Mouse (Mus musculus) megakaryocyte progenitor cell, adult 5-6 weeks (primary cell): Measurements from ENCODE around the gene Abcb9. TPM values are rescaled to one million over a fixed set of nuclear protein-coding genes. Genes with fewer than 3 reads are reported as not detected.

ENCODE experiments used
- ATAC-seq: replicated peaks from 2 replicates; pipeline ENCODE4 v1.8.0; 2016; ENCODE audit warnings: mild to moderate bottlenecking, moderate TSS enrichment, inconsistent platforms; ENCODE audit not compliant: poor library complexity
- total RNA-seq, 2 experiments: library from RNA; stranded (forward) in 1 of 2; stranded (reverse) in 1 of 2; fragments of 157-497, 149-512 nt in 1 of 2; fragments of 200-1000 nt in 1 of 2; gene quantifications; 2 replicates each; pipeline versions ENCODE4 v1.2.3 to v1.2.4; 2015 to 2017

The Abcb9 gene
- total RNA-seq, 2 experiments from 2014 or later: 0.25 to 0.35 TPM

- no peak for ATAC-seq
These were observed 61.1 kb downstream of the Abcb9 start for GRCm38 (mm10) chr5:124034471-124034870.

DNA sequence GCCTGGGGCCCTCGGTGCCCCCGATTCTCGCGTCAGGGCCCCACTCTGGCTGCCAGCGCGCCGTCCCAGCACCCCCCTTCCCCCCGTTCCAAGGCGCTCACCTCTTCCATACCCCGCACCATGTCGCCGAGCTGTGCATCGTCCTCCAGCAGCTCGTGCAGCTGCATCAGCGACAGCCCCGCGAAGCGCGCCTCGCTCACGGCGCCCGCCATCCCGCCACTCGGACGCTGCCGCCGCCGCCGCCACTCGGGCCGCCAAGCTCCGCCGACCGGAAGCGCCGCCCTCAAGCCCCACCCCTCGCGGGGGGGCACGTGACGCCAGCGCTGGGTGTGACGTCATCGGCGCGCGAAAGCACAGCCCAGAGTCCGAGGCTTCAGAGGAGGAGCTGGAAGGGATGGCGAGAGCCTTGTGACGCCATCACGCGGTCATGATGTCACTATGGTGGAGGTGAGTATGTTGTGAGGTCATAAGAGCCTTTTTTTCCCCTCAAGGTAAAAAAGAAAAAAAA, 63.5 kb downstream of the Abcb9 start, which contains the start of gene Vps37b:
Vps37b (minus strand) TSS at position 270 of the 508 bp plus-strand sequence.
- peak; percentile 68 for ATAC-seq

DNA sequence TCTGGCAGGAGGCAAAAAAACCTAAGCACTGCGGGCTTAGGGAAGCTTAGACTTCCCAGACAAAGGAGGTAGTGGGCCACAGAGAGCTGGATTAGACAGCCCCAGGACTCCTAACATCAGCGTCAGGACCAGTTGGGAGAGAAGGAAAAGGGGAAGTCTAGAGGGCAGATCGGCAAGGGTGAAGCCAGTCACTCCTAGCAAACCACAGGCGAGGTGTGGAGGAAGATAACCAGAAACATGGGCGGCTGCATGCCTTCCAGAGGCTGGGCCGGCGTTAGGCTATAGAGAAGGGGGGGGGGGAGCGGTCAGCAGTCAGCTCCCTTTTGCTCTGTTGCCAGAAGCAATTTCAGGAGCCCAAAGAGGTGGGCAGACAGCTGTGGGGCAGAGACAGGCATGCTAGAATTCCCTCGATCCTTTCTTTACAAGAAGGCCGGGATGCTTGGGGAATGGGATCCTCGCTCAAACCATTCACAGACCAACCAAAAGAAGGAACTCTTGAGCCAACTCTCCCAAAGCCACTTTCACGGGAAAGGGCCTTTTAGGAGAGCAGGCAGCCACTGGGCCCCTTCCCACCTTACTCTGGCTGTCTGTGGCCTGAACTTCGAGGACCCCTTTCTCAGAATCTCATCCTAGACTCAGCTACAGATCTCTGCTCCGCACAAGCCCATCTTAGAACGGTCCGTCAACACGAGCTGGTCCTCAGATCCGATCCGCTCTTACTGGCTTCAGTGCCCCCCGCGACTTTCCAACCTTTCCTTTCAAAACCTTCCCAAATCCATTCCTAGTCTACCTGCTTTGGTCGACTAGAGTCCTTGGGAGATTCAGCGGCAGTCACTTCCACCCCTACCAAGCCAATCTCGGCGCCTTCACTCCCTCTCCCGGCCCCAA, 64.3 kb downstream of the Abcb9 start:
- peak; percentile 73 for ATAC-seq

GRCm38 (mm10) chr5:124030386-124031067, 65.1 kb downstream of the Abcb9 start:
- ATAC-seq: no peak

DNA sequence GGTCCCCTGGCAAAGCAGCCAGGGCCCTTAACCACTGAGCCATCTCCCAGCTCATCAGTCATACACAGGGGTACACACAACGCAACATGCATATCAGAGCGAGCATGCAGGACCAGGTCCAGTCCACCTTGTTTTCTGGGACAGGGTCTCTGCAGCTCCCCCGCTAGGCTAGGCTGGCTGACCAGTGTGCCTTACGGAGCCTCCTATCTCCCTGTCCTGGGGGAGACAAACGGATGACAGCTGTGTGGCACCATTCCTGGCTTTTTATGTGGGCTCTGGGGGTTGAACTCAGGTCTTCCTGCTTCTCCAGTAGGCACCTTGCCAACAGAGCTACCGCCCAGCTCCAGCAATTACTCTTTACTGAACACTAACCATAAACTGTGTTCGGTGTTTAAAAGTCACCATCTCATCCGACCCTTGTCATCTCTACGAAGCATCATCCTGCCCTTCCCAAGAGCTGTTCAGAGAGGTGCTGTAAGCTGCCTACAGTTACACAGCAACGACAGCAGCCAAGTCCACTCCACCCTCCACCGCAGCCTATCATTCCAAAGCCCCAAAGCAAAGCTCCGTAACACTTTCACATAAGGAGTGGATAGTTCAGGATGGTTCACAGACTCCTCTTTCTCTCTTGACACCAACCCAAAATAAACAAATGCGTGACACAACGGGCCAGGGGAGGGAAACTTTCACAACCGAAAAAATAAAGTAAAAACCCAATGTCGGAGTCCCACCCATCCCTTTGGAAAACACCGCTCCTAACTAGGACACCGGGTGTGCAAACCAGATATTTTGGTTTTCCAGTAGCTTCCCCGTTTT, 66.2 kb downstream of the Abcb9 start:
- ATAC-seq: no peak

GRCm38 (mm10) chr5:124028680-124029079, 66.9 kb downstream of the Abcb9 start:
- no peak for ATAC-seq

DNA sequence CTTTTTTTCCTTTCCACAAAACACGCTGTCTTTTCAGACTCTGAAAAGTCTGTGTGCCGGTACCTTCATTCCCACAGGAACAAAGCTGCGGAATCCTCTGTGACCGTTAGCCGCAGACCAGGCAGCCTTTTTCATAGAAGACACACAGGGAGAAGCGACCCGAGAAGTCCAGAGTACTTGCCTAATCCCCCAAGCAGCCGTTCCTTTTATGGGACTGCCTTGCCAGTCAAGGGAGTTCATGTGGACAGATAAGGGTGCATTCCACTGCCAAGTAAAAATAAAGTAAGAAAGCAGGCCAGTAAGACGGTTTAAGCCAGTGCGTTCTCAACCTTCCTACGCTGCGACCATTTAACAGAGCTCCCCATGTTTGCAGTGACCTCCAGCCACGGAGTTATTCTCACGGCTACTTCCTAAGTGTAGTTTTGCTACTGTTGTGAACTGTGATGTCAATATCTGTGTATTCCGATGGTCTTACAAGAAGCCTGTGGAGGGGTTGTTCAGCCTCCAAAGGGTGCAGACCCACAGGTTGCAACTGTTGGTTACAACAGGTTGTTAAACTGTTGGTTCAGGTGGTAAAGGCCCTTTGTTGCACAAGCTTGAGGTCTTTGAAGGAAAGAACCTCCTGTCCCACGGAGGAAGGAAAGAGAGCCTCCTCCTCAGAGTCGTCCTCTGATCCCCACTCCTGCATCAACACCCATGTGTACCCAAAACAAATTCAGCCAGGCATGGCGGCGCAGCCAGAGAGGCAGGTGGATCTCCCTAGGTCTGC, 67.7 kb downstream of the Abcb9 start:
- peak; percentile 15 for ATAC-seq

DNA sequence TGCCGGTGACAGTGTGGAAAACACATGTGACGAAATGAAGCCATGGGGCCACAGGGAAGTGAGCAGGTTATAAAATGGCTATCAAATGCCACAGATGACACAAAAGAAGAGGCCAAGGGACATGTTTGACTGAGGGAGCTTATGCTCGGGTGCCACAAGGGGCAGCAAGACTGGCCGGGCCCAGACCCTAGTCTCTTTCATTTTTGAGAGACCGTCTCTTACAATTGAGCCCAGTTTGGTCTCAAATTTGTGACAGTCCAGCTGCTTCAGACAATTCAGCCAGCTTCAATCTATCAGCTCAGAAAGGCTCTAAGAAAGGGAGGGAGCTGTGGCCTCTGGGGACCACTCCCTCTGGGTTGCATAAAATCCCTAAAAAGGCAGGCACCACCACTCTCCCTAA, 69.0 kb downstream of the Abcb9 start:
- no peak for ATAC-seq

GRCm38 (mm10) chr5:124025587-124026441, 69.8 kb downstream of the Abcb9 start:
- no peak for ATAC-seq

DNA sequence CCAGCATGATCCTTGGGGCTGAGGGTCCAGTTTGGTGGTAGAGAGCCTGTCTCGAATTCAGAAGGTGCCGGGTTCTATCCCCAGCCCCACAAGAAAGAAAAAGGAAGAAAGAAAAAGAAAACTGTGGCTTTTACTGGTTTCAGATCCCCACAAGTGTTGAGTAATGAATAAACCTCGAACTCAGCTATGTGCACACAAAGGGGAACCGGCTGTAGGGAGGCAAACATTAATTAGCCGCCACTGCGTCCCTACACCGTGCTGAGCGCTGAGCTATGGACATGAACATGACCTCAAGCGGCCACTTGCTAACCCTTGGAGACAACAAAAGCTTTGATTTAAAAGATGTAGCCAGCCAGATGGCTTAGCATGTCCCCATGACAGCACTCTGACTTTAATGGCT, 70.5 kb downstream of the Abcb9 start:
- ATAC-seq: peak; percentile 47

DNA sequence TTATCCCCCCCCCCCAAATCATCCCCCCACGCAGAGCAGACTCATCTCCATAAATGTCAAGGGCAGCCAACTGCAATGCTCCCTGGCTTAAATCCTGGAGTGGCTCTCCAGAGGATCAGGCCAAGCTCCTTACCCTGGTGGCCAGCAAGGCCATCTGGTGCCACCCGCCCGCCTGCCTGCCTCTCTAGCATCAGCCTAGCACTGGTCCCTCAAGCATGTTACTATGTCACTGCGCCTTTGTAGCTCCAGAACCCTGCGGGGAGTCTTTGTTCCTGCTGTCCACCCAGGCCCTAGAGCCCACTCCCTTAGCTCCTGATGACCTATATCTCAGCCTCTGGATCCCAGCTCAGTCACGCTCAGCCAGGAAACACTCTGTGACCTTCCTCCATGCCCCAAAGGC, 70.9 kb downstream of the Abcb9 start:
- no peak for ATAC-seq

- ATAC-seq: 0 out of 2 replicates have a peak, but pooled peaks have one; percentile 16
These were observed 73.2 kb downstream of the Abcb9 start for GRCm38 (mm10) chr5:124022365-124022764.

DNA sequence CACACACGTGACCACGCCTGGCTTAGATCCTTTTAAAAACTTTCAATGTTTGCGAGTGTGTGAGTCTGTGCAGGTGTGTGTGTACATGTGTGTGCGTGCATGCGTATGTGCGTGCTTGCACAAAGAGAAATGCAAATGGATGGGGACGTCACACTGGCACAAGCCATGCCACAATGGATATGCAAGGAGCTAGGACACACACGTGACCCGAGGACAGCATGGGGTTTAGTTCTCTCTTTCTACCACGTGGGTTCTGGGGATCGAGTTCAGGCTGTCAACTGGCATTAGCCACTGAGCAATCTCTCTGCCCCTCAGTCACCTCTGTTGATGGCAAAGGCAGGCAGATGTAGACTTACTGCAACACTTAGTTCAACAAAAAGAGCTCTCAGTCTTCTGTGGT, 73.9 kb downstream of the Abcb9 start:
- no peak for ATAC-seq

GRCm38 (mm10) chr5:124021148-124021547, 74.5 kb downstream of the Abcb9 start:
- ATAC-seq: no peak

DNA sequence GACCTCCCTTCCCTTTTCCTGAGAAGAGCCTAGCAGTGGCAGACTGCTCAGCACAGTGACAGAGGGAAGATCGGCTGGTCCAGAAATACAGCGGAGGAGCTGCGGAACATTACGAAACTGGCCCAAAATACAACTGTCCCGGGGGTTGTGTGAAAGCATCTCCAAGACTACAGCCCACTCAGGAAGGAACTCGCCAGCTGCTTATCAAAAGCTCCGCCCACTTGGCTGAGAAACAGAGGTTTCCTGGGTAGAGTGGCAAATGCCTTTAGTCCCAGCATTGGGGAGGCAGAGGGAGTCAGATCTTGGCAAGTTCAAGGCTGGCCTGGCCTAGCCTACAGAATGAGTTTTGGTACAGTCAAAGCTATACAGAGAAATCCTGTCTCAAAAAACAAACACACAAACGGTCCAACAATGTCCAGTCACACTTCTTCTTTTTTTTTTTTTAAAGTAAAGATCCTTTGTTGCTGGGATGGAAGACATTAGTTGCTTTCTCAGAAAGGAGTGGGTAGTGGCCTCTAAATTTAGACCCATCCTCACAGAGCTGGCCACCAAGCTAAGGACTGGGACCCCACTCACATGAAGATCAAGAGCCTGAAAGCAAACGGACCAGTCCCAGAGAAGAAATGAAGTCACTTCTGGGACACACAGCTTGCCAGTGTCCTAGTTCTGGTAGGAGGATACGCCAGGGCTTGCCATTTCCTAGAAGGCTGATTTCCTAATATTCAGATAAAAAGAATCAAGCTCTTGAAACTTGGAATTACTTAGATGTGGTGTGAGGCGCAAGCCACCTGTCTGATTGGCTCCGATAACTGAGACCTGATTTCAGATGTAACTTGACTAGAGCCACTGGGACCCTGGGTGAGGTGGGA, 76.0 kb downstream of the Abcb9 start:
- ATAC-seq: peak; percentile 60

- no peak for ATAC-seq
These were observed 76.9 kb downstream of the Abcb9 start for GRCm38 (mm10) chr5:124018651-124019050.

- no peak for ATAC-seq
These were observed 77.7 kb downstream of the Abcb9 start for GRCm38 (mm10) chr5:124017941-124018340.

GRCm38 (mm10) chr5:124016291-124016821, 79.2 kb downstream of the Abcb9 start:
- ATAC-seq: no peak
